Mouse (Mus musculus) cerebellum, postnatal 36 days (tissue): ENCODE data around the gene Arid3c.
"Not testable (repeated sequence)": the region's sequence is repeated elsewhere in the genome, so short reads cannot be mapped to it uniquely, and the experiment has no call there.

Experiments
- DNase-seq, 2 experiments: peaks; one replicate each; pipeline ENCODE4 v3.0.0; 2021 to 2022; ENCODE audit warnings: mixed read lengths in 2 of 2

Gene Arid3c

GRCm38 (mm10) chr4:41702226-41702625 lies 28.7 kb downstream of the Arid3c start:
- DNase-seq = not testable (repeated sequence)

- not testable (repeated sequence) for DNase-seq
Measured at GRCm38 (mm10) chr4:41700224-41700623, 30.7 kb downstream of the Arid3c start.

GRCm38 (mm10) chr4:41699783-41700182 lies 31.2 kb downstream of the Arid3c start, which contains the start of gene Il11ra1:
Gene Il11ra1 (plus strand): TSS chr4:41699989.
- DNase-seq = not testable (repeated sequence)

GRCm38 (mm10) chr4:41698421-41699016 lies 32.4 kb downstream of the Arid3c start:
- peak; percentile 51 to 70 for DNase-seq

- DNase-seq = peak; percentile 91 to 92
Measured at GRCm38 (mm10) chr4:41696930-41697841, 33.8 kb downstream of the Arid3c start, which contains the start of gene Cntfr. Gene Cntfr (minus strand): TSS chr4:41697089.

GRCm38 (mm10) chr4:41696452-41696851 lies 34.5 kb downstream of the Arid3c start:
- not testable (repeated sequence) for DNase-seq

- not testable (repeated sequence) for DNase-seq
Measured at GRCm38 (mm10) chr4:41695800-41696199, 35.1 kb downstream of the Arid3c start.

GRCm38 (mm10) chr4:41693511-41693910 lies 37.4 kb downstream of the Arid3c start:
- DNase-seq = not testable (repeated sequence)

GRCm38 (mm10) chr4:41690014-41690413 lies 40.9 kb downstream of the Arid3c start:
- not testable (repeated sequence) for DNase-seq

- not testable (repeated sequence) for DNase-seq
Measured at GRCm38 (mm10) chr4:41688562-41688961, 42.4 kb downstream of the Arid3c start.

GRCm38 (mm10) chr4:41685882-41686492 lies 45.0 kb downstream of the Arid3c start:
- DNase-seq = not testable (repeated sequence)

- not testable (repeated sequence) for DNase-seq
Measured at GRCm38 (mm10) chr4:41684931-41685453, 46.0 kb downstream of the Arid3c start.

- DNase-seq = not testable (repeated sequence)
Measured at GRCm38 (mm10) chr4:41684131-41684930, 46.6 kb downstream of the Arid3c start.

- DNase-seq = not testable (repeated sequence)
Measured at GRCm38 (mm10) chr4:41683303-41683702, 47.6 kb downstream of the Arid3c start.

GRCm38 (mm10) chr4:41682789-41683188 lies 48.2 kb downstream of the Arid3c start:
- DNase-seq = no peak

GRCm38 (mm10) chr4:41681947-41682346 lies 49.0 kb downstream of the Arid3c start:
- DNase-seq = no peak

GRCm38 (mm10) chr4:41681176-41681575 lies 49.8 kb downstream of the Arid3c start:
- DNase-seq = no peak

GRCm38 (mm10) chr4:41679291-41679690 lies 51.7 kb downstream of the Arid3c start:
- no peak for DNase-seq

- DNase-seq = no peak
Measured at GRCm38 (mm10) chr4:41678863-41679262, 52.1 kb downstream of the Arid3c start.

GRCm38 (mm10) chr4:41677006-41677629 lies 53.8 kb downstream of the Arid3c start:
- DNase-seq = peak; percentile 64 to 65

- peak; percentile 44 to 49 for DNase-seq
Measured at GRCm38 (mm10) chr4:41676248-41677005, 54.5 kb downstream of the Arid3c start.
